Mouse (Mus musculus) right cerebral cortex, postnatal 14 days (tissue): ENCODE data around the gene Blnk.

Experiments used
- DNase-seq: peaks from one replicate; pipeline ENCODE4 v3.0.0; 2022

The Blnk gene

GRCm38 (mm10) chr19:40962988-40963387 lies 31.3 kb downstream of the Blnk start:
- peak; percentile 64 for DNase-seq

- no peak for DNase-seq
Observed at GRCm38 (mm10) chr19:40958981-40959380, 35.4 kb downstream of the Blnk start.

GRCm38 (mm10) chr19:40946937-40947577 lies 47.3 kb downstream of the Blnk start:
- no peak for DNase-seq

- DNase-seq, result no peak
Observed at GRCm38 (mm10) chr19:40943552-40943951, 50.8 kb downstream of the Blnk start.

- DNase-seq, result no peak
Observed at GRCm38 (mm10) chr19:40936038-40936437, 58.3 kb downstream of the Blnk start.

- no peak for DNase-seq
Observed at GRCm38 (mm10) chr19:40935376-40935775, 59.0 kb downstream of the Blnk start.

GRCm38 (mm10) chr19:40931581-40932369 lies 62.6 kb downstream of the Blnk start:
- no peak for DNase-seq

- DNase-seq, result no peak
Observed at GRCm38 (mm10) chr19:40895393-40895703, 99.0 kb downstream of the Blnk start.

GRCm38 (mm10) chr19:40894519-40895392 lies 99.6 kb downstream of the Blnk start, which contains the start of gene Zfp518a:
Zfp518a (plus strand) TSS chr19:40894705.
- peak; percentile 89 for DNase-seq

- DNase-seq, result no peak
Observed at GRCm38 (mm10) chr19:40894071-40894506, 100.2 kb downstream of the Blnk start.

- no peak for DNase-seq
Observed at GRCm38 (mm10) chr19:40888887-40889286, 105.4 kb downstream of the Blnk start.

- DNase-seq, result no peak
Observed at GRCm38 (mm10) chr19:40881700-40882099, 112.6 kb downstream of the Blnk start.
